Mouse (Mus musculus): Measurements from ENCODE around the gene Rsbn1. TPM values are rescaled to one million over a fixed set of nuclear protein-coding genes. Genes with fewer than 3 reads are reported as not detected.

The Rsbn1 gene
- polyA plus RNA-seq, 1 experiment, result 14.5 TPM

DNA sequence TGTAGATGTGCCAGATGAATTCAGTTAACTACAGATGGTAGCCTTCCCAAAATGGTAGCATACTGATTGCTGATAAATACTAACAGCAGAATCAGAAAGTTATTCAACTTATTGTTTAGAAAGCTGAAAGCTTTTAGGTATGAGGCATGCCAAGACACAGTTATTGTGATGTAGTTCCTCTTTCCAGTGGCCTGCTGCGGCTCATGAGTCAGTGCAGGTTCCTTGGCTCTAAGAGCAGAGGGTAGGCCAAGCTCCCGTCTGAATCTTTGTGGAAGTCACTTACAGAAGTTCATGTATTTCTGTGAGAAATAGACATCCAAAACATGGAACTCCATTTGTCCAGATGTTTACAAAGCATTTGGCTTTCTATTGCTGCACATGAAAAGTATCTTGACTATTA is 98.1 kb downstream of the Rsbn1 start:
- no peaks in the 10 kb centered on the region for H3K27me3 ChIP-seq (ENCODE audit: control insufficient read depth, insufficient read depth, low read length)
- H3K4me3 ChIP-seq (replicated peaks; ENCODE audit: insufficient read depth, low read depth, low read length), result no peak overlapping the region
- peaks cover 3% of the 10 kb centered on the region for H3K4me1 ChIP-seq (ENCODE audit: control insufficient read depth, insufficient read depth, low read length)
- DNase-seq, result no peak
- TF ChIP-seq CTCF (IDR thresholded peaks at IDR 0.05; ENCODE audit: borderline replicate concordance, insufficient read depth, low read depth, low read length) (no peak), POLR2A (IDR thresholded peaks at IDR 0.05; ENCODE audit: borderline replicate concordance, insufficient read depth, low read length) (no peak)
- 83% methylated on average over 2 of the region's 2 CpGs for WGBS
- H3K27ac ChIP-seq (ENCODE audit: insufficient read depth, low read length), result no peak overlapping the region

Other genes starting within 250 kb of the Rsbn1 start
- gene Olfml3, start 176.1 kb upstream of the Rsbn1 start, polyA plus RNA-seq (2012; rRNA removed), result 5.0 TPM in 2 replicates
- not detected in 2 replicates for gene Gm10964, start 174.8 kb upstream of the Rsbn1 start, polyA plus RNA-seq (2012; rRNA removed)
- 59.6 and 65.2 TPM in 2 replicates for gene Hipk1, start 122.6 kb upstream of the Rsbn1 start, polyA plus RNA-seq (2012; rRNA removed)
- gene Dclre1b, start 104.7 kb upstream of the Rsbn1 start, polyA plus RNA-seq (2012; rRNA removed), result 8.5 and 11.3 TPM in 2 replicates
- 19.2 and 23.2 TPM in 2 replicates for gene Ap4b1, start 104.6 kb upstream of the Rsbn1 start, polyA plus RNA-seq (2012; rRNA removed)
- gene Gm43064, start 104.5 kb upstream of the Rsbn1 start, polyA plus RNA-seq (2012; rRNA removed), result 0.33 and 0.49 TPM in 2 replicates
- 91.7 and 98.7 TPM in 2 replicates for gene Bcl2l15, start 81.5 kb upstream of the Rsbn1 start, polyA plus RNA-seq (2012; rRNA removed)
- gene Ptpn22, start 54.3 kb upstream of the Rsbn1 start, polyA plus RNA-seq (2012; rRNA removed), result 34.7 and 39.4 TPM in 2 replicates
- gene Phtf1, start 54.0 kb downstream of the Rsbn1 start, polyA plus RNA-seq (2012; rRNA removed), result 22.2 and 24.7 TPM in 2 replicates

Data from cerebellum, adult 2 months (tissue).